Mouse (Mus musculus): ENCODE results near the gene Kcnd3. TPM values are rescaled to one million over a fixed set of nuclear protein-coding genes. Genes with fewer than 3 reads are reported as not detected.
A peak's percentile ranks its signal among the peaks of the same experiment; 100 is the strongest.

Gene Kcnd3
- total RNA-seq, 2 experiments from 2014 or later = 0.05 to 0.14 TPM

GRCm38 (mm10) chr3:105578320-105578719, 126.2 kb downstream of the Kcnd3 start:
- DNase-seq (ENCODE audit: low spot score) = no peak

- no peak for DNase-seq (ENCODE audit: low spot score)
Observed at GRCm38 (mm10) chr3:105581119-105581518, 129.0 kb downstream of the Kcnd3 start.

GRCm38 (mm10) chr3:105585734-105586159, 133.6 kb downstream of the Kcnd3 start:
- no peak for DNase-seq (ENCODE audit: low spot score)

GRCm38 (mm10) chr3:105590056-105590672, 138.0 kb downstream of the Kcnd3 start:
- no peak for DNase-seq (ENCODE audit: low spot score)

- no peak for DNase-seq (ENCODE audit: low spot score)
Observed at GRCm38 (mm10) chr3:105591766-105592165, 139.6 kb downstream of the Kcnd3 start.

- DNase-seq (ENCODE audit: low spot score) = no peak
Observed at GRCm38 (mm10) chr3:105592246-105592645, 140.1 kb downstream of the Kcnd3 start.

GRCm38 (mm10) chr3:105600483-105600882, 148.4 kb downstream of the Kcnd3 start:
- no peak for DNase-seq (ENCODE audit: low spot score)

- DNase-seq (ENCODE audit: low spot score) = no peak
Observed at GRCm38 (mm10) chr3:105602966-105603365, 150.8 kb downstream of the Kcnd3 start.

- DNase-seq (ENCODE audit: low spot score) = no peak
Observed at GRCm38 (mm10) chr3:105605726-105606125, 153.6 kb downstream of the Kcnd3 start.

- DNase-seq (ENCODE audit: low spot score) = no peak
Observed at GRCm38 (mm10) chr3:105608857-105609256, 156.7 kb downstream of the Kcnd3 start.

GRCm38 (mm10) chr3:105611531-105612422, 159.6 kb downstream of the Kcnd3 start:
- DNase-seq (ENCODE audit: low spot score) = no peak

GRCm38 (mm10) chr3:105612423-105612814, 160.3 kb downstream of the Kcnd3 start:
- DNase-seq (ENCODE audit: low spot score) = no peak

- DNase-seq (ENCODE audit: low spot score) = no peak
Observed at GRCm38 (mm10) chr3:105616861-105617743, 165.0 kb downstream of the Kcnd3 start.

GRCm38 (mm10) chr3:105621154-105621553, 169.0 kb downstream of the Kcnd3 start:
- no peak for DNase-seq (ENCODE audit: low spot score)

GRCm38 (mm10) chr3:105623137-105623536, 171.0 kb downstream of the Kcnd3 start:
- DNase-seq (ENCODE audit: low spot score) = no peak

- DNase-seq (ENCODE audit: low spot score) = no peak
Observed at GRCm38 (mm10) chr3:105625961-105626360, 173.8 kb downstream of the Kcnd3 start.

GRCm38 (mm10) chr3:105627258-105627657, 175.1 kb downstream of the Kcnd3 start:
- DNase-seq (ENCODE audit: low spot score) = no peak

- DNase-seq (ENCODE audit: low spot score) = no peak
Observed at GRCm38 (mm10) chr3:105632296-105632695, 180.2 kb downstream of the Kcnd3 start.

- no peak for DNase-seq (ENCODE audit: low spot score)
Observed at GRCm38 (mm10) chr3:105633021-105633420, 180.9 kb downstream of the Kcnd3 start.

- peak; percentile 7 for DNase-seq (ENCODE audit: low spot score)
Observed at GRCm38 (mm10) chr3:105642186-105642585, 190.1 kb downstream of the Kcnd3 start.

- no peak for DNase-seq (ENCODE audit: low spot score)
Observed at GRCm38 (mm10) chr3:105643566-105643965, 191.4 kb downstream of the Kcnd3 start.

Measured in gastrocnemius, adult 18-20 months (tissue).